Mouse (Mus musculus): Measurements from ENCODE around the gene Hmx2.
A peak's percentile ranks its signal among the peaks of the same experiment; 100 is the strongest.

Hmx2 gene

DNA sequence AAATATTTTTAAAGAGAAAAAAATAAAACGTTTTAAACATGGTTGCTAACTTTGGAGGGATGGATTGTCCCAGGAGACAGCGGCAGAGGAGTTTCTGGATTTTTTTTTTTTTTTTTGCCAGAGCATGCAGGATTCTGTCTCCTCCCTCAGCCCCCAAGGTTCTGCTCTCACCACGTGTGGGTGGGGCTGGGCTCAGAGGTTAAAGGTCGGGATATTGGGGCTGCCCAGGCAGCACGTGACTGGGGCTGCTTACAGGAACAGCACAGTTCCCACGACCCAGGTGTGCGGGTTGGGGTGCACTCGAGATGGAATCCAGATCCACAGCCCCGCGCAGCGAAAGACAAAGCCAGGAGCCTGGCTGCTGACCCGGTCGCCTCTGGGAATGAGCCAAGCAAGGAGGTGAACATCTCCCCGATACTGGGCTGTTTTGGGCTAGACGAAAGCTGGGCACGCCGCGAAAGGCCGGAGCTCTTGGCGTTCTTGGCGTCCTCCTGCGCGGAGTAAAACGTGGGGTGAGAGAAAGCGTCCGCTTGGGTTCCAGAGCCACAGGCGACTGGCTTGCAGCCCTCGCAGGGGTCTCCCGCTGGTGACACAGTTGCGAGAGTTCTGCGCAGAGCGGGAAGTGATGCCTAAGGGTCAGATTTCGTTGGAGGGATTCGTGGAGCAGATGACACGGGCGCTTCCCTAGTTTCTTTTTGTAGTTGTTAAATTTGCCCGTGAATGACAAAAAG, 8.1 kb downstream of the Hmx2 start:
- peak; percentile 29 for DNase-seq (ENCODE audit: low read depth, low spot score)

DNA sequence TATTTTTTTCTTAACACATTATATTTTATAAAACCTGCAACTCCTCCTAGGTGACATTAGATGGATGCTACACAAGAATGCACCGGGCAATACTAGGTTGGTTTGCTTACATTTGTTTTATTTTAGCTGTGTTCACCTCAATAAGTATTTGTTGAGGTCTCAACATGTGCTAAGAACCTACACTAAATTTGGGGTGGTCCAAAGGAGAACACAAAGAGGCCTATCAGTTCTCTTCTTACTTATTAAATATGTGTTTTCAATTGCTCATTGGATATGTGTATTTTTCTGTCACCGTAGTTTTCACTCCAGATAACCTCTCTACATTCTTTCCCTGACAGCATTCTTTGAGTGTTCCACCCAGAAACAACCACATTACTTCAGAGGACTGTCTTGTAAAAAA, 9.2 kb downstream of the Hmx2 start:
- no peak for DNase-seq (ENCODE audit: low read depth, low spot score)

DNA sequence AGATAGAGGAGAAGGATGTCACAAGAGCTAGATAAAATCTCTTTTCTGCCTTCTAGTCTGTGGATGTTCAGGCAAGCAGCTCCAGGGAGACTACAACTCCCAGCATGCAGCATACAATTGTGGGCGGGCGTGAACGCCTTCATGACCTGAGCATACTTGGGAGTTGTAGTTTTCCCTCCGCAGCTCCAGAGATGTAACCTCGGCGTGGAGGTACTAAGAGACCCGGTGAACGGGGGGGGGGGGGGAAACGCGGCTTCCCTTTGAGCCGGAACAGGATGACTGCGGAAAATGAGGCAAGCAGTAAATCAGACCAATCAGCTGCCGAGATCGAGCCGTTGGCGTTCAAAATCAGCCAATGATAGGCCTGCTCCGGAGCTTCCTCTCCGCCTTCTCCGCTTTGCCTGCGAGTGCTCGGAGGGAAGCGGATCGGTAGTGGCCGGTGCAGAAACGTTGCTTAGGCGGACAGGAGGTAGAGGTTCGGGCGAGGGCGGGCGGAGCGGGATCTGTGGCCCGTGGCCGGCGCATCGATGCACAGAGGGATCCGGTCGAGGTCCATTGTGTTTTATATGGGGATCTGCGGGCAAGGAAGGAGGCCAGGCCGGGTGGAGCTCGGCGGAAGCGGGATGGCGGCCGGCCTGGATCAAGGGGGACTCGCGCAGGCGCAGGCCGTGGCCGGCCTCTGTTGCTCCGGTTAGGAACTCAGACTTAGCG, 11.6 kb downstream of the Hmx2 start, which contains the start of gene Bub3:
Gene Bub3, plus strand, starts transcription at position 237 of the 711 bp plus-strand sequence.
- peak; percentile 96 for DNase-seq (ENCODE audit: low read depth, low spot score)

DNA sequence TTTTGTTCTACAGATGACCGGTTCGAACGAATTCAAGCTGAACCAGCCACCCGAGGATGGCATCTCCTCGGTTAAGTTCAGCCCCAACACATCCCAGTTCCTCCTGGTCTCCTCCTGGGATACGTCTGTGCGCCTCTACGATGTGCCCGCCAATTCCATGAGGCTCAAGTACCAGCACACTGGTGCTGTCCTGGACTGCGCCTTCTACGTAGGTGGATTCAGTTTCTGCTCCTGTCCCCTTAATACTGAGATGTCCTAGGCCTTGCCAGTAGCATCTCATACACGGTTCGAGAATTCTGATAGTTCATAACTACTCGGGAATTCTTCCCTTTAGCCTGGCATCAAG, 12.1 kb downstream of the Hmx2 start:
- no peak for DNase-seq (ENCODE audit: low read depth, low spot score)

DNA sequence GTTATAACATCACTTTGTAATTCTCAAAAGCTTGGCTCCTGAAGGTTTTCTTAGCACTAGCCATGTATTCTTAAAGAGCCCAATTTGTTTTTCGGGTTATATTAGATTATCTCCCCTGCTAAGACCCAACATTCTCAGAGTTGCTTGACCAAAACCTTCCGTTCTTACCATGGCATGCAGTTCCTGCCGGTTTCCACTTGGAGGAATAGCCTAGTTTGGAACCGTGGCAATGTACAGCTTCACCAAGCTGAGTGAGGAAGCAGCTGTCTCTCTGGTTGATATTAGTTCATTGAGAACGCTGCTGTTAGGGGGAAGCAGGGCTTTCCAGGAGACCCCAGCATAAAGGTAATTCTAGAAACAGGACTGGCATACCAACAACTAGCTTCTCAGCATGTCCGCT, 26.7 kb downstream of the Hmx2 start:
- no peak for DNase-seq (ENCODE audit: low read depth, low spot score)

DNA sequence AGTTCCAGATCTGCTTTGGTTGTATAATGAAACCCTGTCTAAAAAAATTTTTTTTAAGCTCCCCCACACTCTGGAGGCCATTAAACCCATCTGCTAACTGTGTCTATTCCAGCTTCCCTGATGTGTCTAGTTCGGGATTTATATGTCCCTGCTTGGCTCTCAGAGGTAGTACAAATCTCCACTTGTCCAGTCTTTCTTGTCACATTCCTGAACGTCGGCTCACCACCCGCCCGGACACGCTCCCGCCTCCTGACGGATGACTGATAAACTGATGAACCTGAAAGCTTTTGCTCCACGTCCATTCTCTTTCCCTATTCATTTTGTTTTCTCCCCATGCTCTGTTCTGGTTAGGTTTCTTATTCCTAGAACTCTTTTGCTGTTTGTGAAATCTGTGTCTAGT, 33.6 kb downstream of the Hmx2 start:
- no peak for DNase-seq (ENCODE audit: low read depth, low spot score)

DNA sequence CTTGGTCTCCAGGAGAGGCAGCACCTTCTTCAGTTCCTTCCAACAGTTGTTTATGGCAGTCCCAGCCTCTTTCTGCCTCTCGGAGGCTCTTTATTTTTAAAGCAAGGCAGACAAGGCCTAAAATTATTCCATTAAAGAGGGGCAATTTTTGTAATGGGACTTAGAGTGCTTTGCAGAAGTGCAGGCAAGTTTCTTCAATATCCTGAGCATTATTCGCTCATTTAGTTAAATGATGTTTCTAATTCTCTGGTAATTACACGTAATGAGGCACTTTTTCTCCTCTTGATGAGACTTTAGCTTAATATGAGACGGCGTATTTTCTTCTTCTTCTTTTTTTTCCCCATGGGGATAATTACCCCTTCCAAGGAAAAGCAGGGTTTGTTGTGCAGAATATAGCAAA, 37.0 kb downstream of the Hmx2 start:
- DNase-seq (ENCODE audit: low read depth, low spot score) = no peak

DNA sequence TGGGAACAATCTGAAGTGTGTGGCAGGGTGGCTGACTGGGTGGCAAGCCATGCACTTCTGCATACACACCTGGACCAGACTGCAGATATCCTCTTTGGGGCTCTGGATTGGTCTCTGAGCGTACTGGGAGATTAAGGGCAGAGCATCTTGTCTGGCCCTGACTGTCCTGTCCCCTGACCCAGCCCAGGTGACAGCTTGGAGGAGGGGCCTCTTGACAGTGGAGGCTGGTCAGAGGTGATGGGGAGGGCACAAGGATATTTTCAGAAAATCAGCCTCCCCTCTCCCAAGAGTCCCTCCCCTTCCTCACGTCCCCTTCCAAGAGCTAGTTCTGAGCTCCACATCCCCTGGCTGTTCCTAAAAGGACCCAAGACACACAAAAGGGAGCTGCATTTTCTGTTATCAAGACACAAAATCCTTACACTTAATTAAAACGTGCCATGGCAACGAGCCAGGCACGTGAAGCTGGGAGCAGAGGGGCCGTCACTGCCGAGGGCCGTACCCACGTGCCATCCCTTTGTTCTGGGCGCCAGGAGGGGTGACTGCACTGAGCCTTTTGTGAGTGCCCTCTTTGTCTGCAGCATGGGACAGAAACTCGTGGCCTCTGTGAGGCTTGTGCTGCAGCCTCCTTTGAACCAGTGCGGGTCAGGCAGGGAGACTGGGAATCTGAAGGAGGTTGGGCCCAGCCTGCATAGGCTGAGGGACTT, 49.4 kb downstream of the Hmx2 start:
- DNase-seq (ENCODE audit: low read depth, low spot score) = no peak

DNA sequence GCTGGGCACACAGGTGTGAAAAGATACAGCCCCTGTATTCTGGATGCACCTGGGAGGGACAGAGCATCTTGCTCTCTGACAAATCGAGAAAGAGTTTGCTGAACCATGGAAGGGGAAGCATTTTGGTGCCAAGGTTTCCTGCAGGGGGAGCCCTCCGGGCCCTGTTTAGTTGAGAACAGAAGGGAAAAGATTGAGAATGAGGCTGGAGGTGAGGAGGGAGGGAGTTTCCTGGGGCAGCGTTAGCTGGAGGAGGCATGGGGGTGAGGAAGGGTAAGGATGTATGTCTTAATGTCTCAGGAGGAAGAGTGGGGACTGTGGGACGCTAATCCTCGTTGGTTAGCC, 49.9 kb downstream of the Hmx2 start:
- no peak for DNase-seq (ENCODE audit: low read depth, low spot score)

DNA sequence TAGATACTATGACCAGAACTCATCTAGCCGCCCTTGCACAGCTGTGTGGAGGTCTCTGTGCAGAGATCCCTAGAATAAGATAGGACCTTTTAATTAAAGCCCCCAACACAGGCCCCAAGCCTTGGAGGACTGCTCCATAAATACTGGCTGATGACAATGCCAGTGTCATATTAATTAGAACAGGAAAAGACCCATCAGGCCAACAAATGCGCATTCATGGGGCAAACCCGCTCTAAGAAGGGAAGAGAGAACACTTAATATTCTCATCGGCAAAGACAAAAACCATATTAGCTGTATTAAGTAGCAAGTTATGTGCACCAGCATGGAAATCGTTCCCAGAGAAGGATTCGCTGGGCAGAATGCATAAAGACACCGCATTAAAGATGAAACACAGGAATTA, 53.5 kb downstream of the Hmx2 start:
- no peak for DNase-seq (ENCODE audit: low read depth, low spot score)

DNA sequence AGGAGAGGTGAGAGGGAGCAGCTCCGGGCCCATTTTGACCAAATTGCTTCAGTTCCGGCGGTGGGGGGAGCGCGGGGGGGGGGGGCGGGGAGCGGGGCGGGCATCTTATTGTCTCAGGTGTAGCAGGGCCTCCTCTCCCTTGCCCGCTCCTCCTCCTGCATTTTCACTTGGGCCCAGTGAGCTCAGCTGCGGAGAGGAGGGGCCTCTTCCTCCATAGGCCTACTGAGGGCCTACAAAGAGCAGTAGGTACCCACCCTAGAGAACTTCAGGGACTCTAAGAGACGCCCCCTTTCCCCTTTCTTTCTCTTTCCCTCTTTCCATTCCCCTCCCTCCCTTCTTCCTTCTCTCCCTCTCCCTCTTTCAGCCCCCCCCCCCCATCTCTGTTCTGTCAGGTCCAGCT, 54.6 kb downstream of the Hmx2 start:
- no peak for DNase-seq (ENCODE audit: low read depth, low spot score)

DNA sequence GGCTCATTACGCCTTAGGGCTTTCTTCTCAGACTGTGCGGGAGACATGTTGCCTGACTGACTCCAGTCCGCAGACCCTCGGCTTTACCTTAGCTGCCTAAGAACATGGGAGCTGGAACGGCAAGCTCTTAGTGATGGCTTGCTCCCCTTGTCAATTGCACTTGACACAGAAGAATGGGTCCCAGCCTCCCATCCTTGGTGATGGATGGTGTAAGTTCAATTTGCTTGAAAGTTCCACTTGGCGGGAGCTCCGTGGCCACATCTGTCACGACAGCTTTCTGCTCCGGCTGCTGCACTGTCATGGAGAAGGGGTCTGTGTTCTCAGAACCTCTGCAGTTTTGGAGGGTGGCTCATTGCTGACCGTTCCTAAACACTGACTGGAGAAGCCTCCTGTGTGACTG, 56.4 kb downstream of the Hmx2 start:
- no peak for DNase-seq (ENCODE audit: low read depth, low spot score)

DNA sequence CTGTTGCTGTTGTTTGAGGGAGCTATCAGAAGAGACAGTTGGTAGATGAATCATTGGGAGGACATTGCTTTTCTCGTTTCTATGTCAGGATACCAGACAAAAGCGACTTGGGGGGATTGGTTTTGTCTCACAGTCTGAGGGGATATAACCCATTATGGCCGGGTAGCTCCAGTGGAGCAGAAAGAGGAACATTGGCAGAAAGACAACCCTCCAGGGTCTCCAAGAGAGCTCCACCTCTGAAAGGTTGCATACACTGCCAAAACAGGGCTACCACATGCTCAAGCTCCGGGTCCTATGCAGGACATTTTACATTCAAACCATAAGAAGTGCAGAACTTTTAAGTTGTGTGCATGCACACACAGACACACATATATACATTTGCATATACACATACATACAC, 56.9 kb downstream of the Hmx2 start:
- DNase-seq (ENCODE audit: low read depth, low spot score) = no peak

Data from CD4-positive, CD25-positive, alpha-beta regulatory T cell, adult 2 months (primary cell).